Mouse (Mus musculus): ENCODE results near the gene Pde9a.

The Pde9a gene

DNA sequence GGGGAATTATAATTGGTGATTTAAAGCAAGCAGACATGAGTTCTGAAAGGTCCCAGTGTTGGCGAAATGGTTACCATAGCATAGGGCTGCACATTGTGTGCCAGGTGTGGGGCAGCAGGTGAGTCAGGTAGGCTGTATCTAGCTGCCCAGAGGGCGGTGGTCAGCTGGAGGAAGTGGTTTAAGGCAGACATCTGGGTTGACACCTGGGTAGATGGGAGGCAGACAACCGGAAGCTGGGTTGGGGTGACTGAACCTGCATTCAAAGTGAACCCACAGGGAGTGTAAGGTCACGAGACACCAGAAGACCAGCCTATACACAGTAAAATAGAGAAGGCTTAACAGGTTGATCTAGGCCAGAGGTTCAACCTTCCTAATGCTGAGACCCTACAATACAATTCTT, 54.0 kb downstream of the Pde9a start:
- no peak for TF ChIP-seq CTCF (conservative IDR thresholded peaks at IDR 0.05; ENCODE audit: low read length)
- no peak for TF ChIP-seq NANOG (IDR thresholded peaks at IDR 0.05; ENCODE audit: borderline replicate concordance, low read length)
- TF ChIP-seq POU5F1 (IDR thresholded peaks at IDR 0.05; ENCODE audit: borderline replicate concordance, low read length), result no peak
- Histone ChIP-seq H3K36me3 (ENCODE audit: insufficient read depth, low read length) (no peaks in the 10 kb centered on the region), H3K9me3 (ENCODE audit: low read length) (no peaks in the 10 kb centered on the region), H3K4me3 (replicated peaks; ENCODE audit: low read length) (no peak overlapping the region), H3K4me1 (replicated peaks; ENCODE audit: low read depth, low read length) (peaks cover 52% of the 10 kb centered on the region), H3K27me3 (ENCODE audit: insufficient read depth, low read length) (no peaks in the 10 kb centered on the region)

DNA sequence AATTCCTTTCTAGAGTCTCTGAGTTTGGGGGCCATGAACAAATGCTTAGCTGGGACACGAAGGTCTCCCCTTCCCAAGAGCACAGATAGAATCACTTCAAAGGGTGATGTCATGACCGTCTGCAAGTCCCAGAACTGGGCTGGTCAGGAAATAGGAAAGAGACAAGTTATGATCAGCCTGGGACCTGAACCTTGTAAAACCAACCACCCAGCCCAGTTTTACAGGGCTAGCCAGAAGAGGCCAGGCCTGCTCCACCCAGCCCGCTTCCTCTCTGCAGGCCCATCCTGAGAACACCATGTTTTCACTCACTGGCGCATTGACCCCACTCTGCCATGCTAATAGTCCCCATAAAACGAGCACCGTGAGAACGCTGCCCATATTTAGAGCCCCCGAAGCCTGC, 56.5 kb downstream of the Pde9a start:
- Histone ChIP-seq H3K4me1 (replicated peaks; ENCODE audit: low read depth, low read length) (peaks cover 33% of the 10 kb centered on the region), H3K4me3 (replicated peaks; ENCODE audit: low read length) (no peak overlapping the region), H3K9me3 (ENCODE audit: low read length) (no peaks in the 10 kb centered on the region), H3K27me3 (ENCODE audit: insufficient read depth, low read length) (no peaks in the 10 kb centered on the region), H3K36me3 (ENCODE audit: insufficient read depth, low read length) (no peaks in the 10 kb centered on the region)
- TF ChIP-seq POU5F1 (IDR thresholded peaks at IDR 0.05; ENCODE audit: borderline replicate concordance, low read length) (no peak), NANOG (IDR thresholded peaks at IDR 0.05; ENCODE audit: borderline replicate concordance, low read length) (no peak), CTCF (conservative IDR thresholded peaks at IDR 0.05; ENCODE audit: low read length) (no peak)

DNA sequence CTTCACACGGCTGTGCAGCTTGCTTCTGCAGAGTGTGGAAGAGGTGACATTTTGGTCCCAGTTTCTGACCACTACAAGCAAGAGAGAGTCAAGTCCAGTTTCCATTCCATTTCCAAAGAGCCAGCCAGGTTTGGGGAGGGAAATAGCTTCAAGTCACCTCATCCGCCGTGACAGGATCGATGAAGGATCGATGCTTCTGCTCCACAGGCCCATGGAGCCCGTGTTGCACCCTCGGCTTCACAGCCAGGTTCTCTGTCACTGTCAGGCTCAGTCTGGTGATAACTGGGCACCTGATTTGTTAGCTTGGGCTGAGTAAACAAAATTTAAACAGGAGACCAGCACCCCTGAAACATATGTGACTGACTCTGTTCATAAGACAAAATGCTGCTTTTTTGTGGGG, 58.2 kb downstream of the Pde9a start:
- H3K9me3 ChIP-seq (ENCODE audit: low read length), result no peaks in the 10 kb centered on the region
- no peak overlapping the region for H3K4me3 ChIP-seq (replicated peaks; ENCODE audit: low read length)
- H3K36me3 ChIP-seq (ENCODE audit: insufficient read depth, low read length), result no peaks in the 10 kb centered on the region
- H3K27me3 ChIP-seq (ENCODE audit: insufficient read depth, low read length), result no peaks in the 10 kb centered on the region
- no peak for TF ChIP-seq NANOG (IDR thresholded peaks at IDR 0.05; ENCODE audit: borderline replicate concordance, low read length)
- peaks cover 30% of the 10 kb centered on the region for H3K4me1 ChIP-seq (replicated peaks; ENCODE audit: low read depth, low read length)

DNA sequence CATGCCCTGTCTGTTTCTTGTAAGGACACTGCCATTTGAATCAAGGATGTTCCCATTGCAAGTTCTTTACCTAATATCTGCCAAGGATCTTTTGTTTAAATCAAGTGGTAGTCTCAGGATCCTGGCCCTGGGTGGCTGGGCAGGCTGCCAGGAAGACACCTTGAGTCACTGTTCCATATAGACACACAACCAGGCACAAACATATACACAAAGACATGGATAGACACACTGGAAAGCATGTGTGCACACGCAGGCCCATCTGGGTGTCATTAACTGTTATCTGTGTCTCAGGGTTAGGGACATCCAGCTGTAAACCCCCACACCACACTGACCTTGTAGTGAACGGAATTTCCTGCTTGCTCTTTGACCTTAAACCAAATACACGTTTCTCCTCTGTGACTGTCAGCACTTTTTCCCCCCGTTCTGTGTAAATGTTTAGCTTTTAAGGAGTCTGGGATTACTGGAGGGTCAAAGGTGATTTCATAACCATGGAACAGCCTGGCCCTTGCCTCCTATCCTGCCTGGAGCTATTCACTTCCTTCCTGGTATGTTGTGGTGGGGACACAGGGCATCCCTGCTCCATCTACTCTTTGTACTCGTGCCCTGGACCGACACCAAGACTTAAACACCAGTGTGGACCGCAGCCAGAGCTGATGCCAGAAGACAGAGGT, 59.2 kb downstream of the Pde9a start:
- peaks cover 25% of the 10 kb centered on the region for H3K4me1 ChIP-seq (replicated peaks; ENCODE audit: low read depth, low read length)
- no peak overlapping the region for H3K4me3 ChIP-seq (replicated peaks; ENCODE audit: low read length)
- H3K9me3 ChIP-seq (ENCODE audit: low read length), result no peaks in the 10 kb centered on the region
- no peaks in the 10 kb centered on the region for H3K27me3 ChIP-seq (ENCODE audit: insufficient read depth, low read length)
- no peaks in the 10 kb centered on the region for H3K36me3 ChIP-seq (ENCODE audit: insufficient read depth, low read length)
- no peak for TF ChIP-seq POU5F1 (IDR thresholded peaks at IDR 0.05; ENCODE audit: borderline replicate concordance, low read length)

DNA sequence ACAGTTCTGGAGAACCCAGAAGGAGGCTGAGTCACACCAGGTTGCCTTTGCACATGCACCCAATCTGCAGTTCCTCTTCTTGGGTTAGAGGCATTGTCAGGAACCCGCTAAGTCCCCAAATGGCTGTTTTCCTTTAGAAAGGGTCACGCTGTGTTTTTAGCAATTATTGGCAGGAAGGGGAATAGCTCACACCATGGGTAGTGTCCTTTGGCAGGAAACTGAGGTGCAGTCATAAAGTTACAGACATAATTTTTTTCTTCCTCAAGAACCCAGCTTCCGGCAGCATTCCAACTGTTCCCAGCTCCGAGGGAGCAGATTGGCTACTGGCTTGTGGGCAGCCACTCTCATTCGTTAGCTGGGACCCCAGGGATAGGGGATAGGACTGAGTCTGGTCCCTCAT, 61.8 kb downstream of the Pde9a start:
- TF ChIP-seq CTCF (conservative IDR thresholded peaks at IDR 0.05; ENCODE audit: low read length) (no peak), NANOG (IDR thresholded peaks at IDR 0.05; ENCODE audit: borderline replicate concordance, low read length) (no peak), POU5F1 (IDR thresholded peaks at IDR 0.05; ENCODE audit: borderline replicate concordance, low read length) (no peak)
- H3K27me3 ChIP-seq (ENCODE audit: insufficient read depth, low read length), result no peaks in the 10 kb centered on the region
- H3K4me1 ChIP-seq (replicated peaks; ENCODE audit: low read depth, low read length), result peaks cover 39% of the 10 kb centered on the region
- H3K4me3 ChIP-seq (replicated peaks; ENCODE audit: low read length), result no peak overlapping the region
- no peaks in the 10 kb centered on the region for H3K9me3 ChIP-seq (ENCODE audit: low read length)
- H3K36me3 ChIP-seq (ENCODE audit: insufficient read depth, low read length), result no peaks in the 10 kb centered on the region

DNA sequence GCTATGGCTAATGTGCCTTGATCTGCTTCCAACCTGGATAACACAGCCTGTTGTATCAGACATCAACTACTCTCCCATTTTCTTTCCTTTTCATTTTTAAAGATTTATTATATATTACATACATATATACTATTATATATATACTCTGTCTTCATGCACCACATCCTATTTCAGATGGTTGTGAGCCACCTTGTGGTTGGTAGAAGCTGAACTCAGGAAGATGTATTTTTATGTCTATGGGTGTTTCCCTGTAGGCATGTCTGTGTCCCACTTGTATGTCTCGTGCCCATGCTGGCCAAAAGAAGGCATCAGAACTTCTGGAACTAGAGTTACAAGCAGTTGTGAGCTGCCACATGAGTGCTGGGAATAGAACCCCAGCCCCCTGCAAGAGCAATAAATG, 62.5 kb downstream of the Pde9a start:
- peaks cover 40% of the 10 kb centered on the region for H3K4me1 ChIP-seq (replicated peaks; ENCODE audit: low read depth, low read length)
- H3K4me3 ChIP-seq (replicated peaks; ENCODE audit: low read length), result no peak overlapping the region
- TF ChIP-seq POU5F1 (IDR thresholded peaks at IDR 0.05; ENCODE audit: borderline replicate concordance, low read length) (no peak), CTCF (conservative IDR thresholded peaks at IDR 0.05; ENCODE audit: low read length) (no peak), NANOG (IDR thresholded peaks at IDR 0.05; ENCODE audit: borderline replicate concordance, low read length) (no peak)
- H3K27me3 ChIP-seq (ENCODE audit: insufficient read depth, low read length), result no peaks in the 10 kb centered on the region
- no peaks in the 10 kb centered on the region for H3K36me3 ChIP-seq (ENCODE audit: insufficient read depth, low read length)
- no peaks in the 10 kb centered on the region for H3K9me3 ChIP-seq (ENCODE audit: low read length)

DNA sequence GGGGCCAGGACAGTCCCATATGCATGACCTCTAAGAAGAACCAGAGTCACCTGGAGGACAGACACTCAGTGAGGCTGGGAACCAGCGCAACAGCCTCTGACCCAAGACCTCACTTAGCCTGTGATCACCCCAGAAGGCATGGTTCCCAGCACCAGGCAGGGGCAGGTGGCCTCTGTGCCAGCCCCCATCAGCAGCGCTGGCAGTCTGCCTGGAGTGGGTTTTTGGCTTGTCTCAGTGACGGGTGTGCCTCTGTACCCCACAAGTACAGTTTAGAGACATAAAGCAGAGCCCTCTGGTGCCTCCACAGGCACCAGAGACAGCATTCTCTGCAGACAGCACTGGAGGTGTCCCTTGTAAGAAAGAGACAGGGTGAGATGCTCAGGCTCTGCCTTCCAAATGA, 64.2 kb downstream of the Pde9a start:
- no peaks in the 10 kb centered on the region for H3K36me3 ChIP-seq (ENCODE audit: insufficient read depth, low read length)
- TF ChIP-seq POU5F1 (IDR thresholded peaks at IDR 0.05; ENCODE audit: borderline replicate concordance, low read length), result no peak
- TF ChIP-seq CTCF (conservative IDR thresholded peaks at IDR 0.05; ENCODE audit: low read length), result no peak
- TF ChIP-seq NANOG (IDR thresholded peaks at IDR 0.05; ENCODE audit: borderline replicate concordance, low read length), result no peak
- H3K27me3 ChIP-seq (ENCODE audit: insufficient read depth, low read length), result no peaks in the 10 kb centered on the region
- H3K9me3 ChIP-seq (ENCODE audit: low read length), result no peaks in the 10 kb centered on the region
- no peak overlapping the region for H3K4me3 ChIP-seq (replicated peaks; ENCODE audit: low read length)
- H3K4me1 ChIP-seq (replicated peaks; ENCODE audit: low read depth, low read length), result peaks cover 42% of the 10 kb centered on the region

DNA sequence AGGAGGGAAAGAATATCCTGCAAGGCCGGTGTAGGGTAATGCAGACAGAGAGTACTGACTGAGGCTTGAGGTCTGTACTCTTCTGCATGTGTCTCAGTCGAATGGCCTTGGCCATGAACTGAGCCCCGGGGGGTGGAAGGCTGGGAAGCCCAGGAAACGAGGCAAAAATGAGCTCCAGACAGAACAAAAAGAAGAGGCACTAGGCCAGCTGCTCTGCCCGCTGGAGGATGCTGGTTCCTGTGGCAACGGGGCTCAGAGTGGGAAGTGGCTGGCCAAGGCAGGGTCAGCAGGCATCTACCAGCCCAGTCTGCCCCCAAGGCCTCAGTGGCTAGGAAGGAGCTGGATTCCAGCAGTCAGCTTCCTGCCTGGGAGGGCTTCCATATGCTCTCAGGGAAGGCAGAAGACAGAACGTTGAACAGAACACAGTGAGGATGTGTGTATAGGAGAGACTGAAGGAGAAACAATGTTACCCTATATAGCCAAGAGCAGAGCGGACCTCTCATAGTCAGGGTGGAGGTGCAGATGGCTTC, 65.2 kb downstream of the Pde9a start:
- TF ChIP-seq NANOG (IDR thresholded peaks at IDR 0.05; ENCODE audit: borderline replicate concordance, low read length), result no peak
- Histone ChIP-seq H3K4me1 (replicated peaks; ENCODE audit: low read depth, low read length) (peaks cover 43% of the 10 kb centered on the region), H3K36me3 (ENCODE audit: insufficient read depth, low read length) (no peaks in the 10 kb centered on the region), H3K4me3 (replicated peaks; ENCODE audit: low read length) (no peak overlapping the region), H3K9me3 (ENCODE audit: low read length) (no peaks in the 10 kb centered on the region), H3K27me3 (ENCODE audit: insufficient read depth, low read length) (no peaks in the 10 kb centered on the region)

DNA sequence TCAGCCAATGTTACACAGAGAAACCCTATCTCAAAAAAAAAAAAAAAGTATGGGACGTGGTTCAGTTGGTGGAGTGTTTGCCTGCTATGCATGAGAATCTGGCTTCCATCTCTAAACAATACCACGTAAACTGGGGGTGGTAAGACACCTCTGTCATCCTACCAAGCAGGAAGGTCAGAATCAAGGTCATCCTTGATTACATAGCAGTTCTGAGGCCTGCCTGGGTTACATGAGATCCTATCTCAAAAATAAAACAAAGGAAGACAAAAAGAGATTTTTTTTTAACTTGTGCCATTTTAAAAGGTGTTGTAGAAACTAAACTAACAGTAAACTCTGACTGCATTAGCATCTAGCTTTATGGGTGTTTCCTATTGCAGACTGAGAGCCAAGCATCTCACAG, 66.8 kb downstream of the Pde9a start:
- TF ChIP-seq CTCF (conservative IDR thresholded peaks at IDR 0.05; ENCODE audit: low read length) (no peak), NANOG (IDR thresholded peaks at IDR 0.05; ENCODE audit: borderline replicate concordance, low read length) (no peak), POU5F1 (IDR thresholded peaks at IDR 0.05; ENCODE audit: borderline replicate concordance, low read length) (no peak)
- no peak overlapping the region for H3K4me3 ChIP-seq (replicated peaks; ENCODE audit: low read length)
- peaks cover 58% of the 10 kb centered on the region for H3K4me1 ChIP-seq (replicated peaks; ENCODE audit: low read depth, low read length)
- no peaks in the 10 kb centered on the region for H3K9me3 ChIP-seq (ENCODE audit: low read length)
- no peaks in the 10 kb centered on the region for H3K36me3 ChIP-seq (ENCODE audit: insufficient read depth, low read length)
- H3K27me3 ChIP-seq (ENCODE audit: insufficient read depth, low read length), result no peaks in the 10 kb centered on the region

Data from E14TG2a.4 (cell line).